Mouse (Mus musculus) liver, embryonic 11.5 days (tissue): ENCODE results near the gene Ppp1cb. TPM values are rescaled to one million over a fixed set of nuclear protein-coding genes. Genes with fewer than 3 reads are reported as not detected.

Source experiments
- ATAC-seq: fragments of 200-750 bp; cut with Nextera tagmentation; replicated peaks from 2 replicates; pipeline ENCODE4 v1.8.0; 2017; ENCODE audit warnings: moderate number of reproducible peaks, mild to moderate bottlenecking, moderate TSS enrichment, moderate library complexity; ENCODE audit not compliant: low FRiP score
- DNase-seq: peaks from one replicate; pipeline ENCODE4 v3.0.0-alpha.2; 2017; ENCODE audit warnings: low spot score
- H3K27ac ChIP-seq: fragments of 300-500 bp; sonication (generic); 2 replicates; pipeline ENCODE4 v1.5.1; 2014; ENCODE audit warnings: mild to moderate bottlenecking, low read depth, low read length, control low read depth
- H3K27me3 ChIP-seq: fragments of 300-500 bp; sonication (generic); replicated peaks from 2 replicates; pipeline ENCODE4 v1.6.1; 2014; ENCODE audit warnings: low read length, mixed read lengths; ENCODE audit not compliant: control insufficient read depth, insufficient read depth
- H3K36me3 ChIP-seq: fragments of 300-500 bp; sonication (generic); 2 replicates; pipeline ENCODE4 v1.6.1; 2014; ENCODE audit warnings: mild to moderate bottlenecking, low read length, moderate library complexity, mixed read lengths; ENCODE audit not compliant: control insufficient read depth, insufficient read depth
- H3K4me1 ChIP-seq: fragments of 300-500 bp; sonication (generic); replicated peaks from 2 replicates; pipeline ENCODE4 v1.6.1; 2014; ENCODE audit warnings: low read length, mixed read lengths; ENCODE audit not compliant: control insufficient read depth, insufficient read depth
- H3K4me2 ChIP-seq: fragments of 300-500 bp; sonication (generic); 2 replicates; pipeline ENCODE4 v1.6.1; 2014; ENCODE audit warnings: mild to moderate bottlenecking, control low read depth, moderate library complexity
- H3K4me3 ChIP-seq: fragments of 300-500 bp; sonication (generic); 2 replicates; pipeline ENCODE4 v1.5.1; 2014; ENCODE audit warnings: low read depth, low read length, control low read depth
- H3K9ac ChIP-seq: fragments of 300-500 bp; sonication (generic); 2 replicates; pipeline ENCODE4 v1.6.1; 2014; ENCODE audit warnings: low read depth, low read length, control low read depth
- H3K9me3 ChIP-seq: fragments of 300-500 bp; sonication (generic); 2 replicates; pipeline ENCODE4 v1.6.1; 2016; ENCODE audit warnings: low read length, inconsistent platforms, mixed read lengths; ENCODE audit not compliant: control insufficient read depth
- WGBS: fragments of 180-500 bp; shearing (Covaris S2); extraction: QIAGEN DNeasy Blood & Tissue Kit; methylation state at CpG from one replicate; pipeline ENCODE4 v1.1.7; 2014; 5-methylcytosine and 5-hydroxymethylcytosine counted together
- polyA plus RNA-seq: library from polyadenylated mRNA; unstranded; fragments of >200 nt; fragmentation: Nextera tagmentation; extraction: Ambion mirVana; gene quantifications from 2 replicates; pipeline ENCODE4 v1.2.1, GENCODE M21; 2014

Gene Ppp1cb
- polyA plus RNA-seq, 1 experiment from 2014 or later: 143 TPM

DNA sequence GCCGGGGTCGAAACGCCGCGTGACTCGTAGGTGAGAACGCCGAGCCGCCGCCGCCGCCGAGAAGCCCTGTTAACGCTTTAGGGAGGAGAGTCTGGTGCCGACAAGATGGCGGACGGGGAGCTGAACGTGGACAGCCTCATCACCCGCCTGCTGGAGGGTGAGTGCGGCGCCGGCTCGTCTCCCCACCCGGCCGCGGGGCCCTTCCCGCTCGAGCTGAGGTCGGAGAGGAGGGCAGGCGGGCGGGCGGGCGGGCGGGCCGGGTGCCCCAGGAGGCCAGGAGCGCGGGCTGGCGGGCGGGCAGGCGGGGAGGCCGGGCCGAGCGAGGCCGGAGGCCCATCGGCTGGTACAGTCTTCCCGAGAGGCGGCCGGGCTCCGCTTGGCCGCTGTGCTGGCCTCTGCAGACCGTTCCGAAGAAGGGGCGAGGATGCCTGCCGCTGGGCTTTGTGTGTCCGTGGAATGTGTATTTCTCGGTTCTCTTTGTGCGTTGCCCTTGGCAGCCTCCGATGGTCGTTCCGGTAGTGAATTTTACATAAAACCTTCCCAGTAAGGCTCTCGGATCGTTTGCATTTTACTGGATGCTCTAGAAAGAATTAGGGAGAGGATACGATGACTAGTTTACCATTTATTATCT, 723 bp downstream of the Ppp1cb start:
- no peaks in the 10 kb centered on the region for H3K27me3 ChIP-seq
- WGBS: under 1% methylated on average over 55 of the region's 63 CpGs
- ATAC-seq (peak; percentile 58), DNase-seq (peak; percentile 88)
- peak overlapping the region; percentile 99 for H3K9ac ChIP-seq
- peaks cover 14% of the 10 kb centered on the region for H3K4me1 ChIP-seq
- peak overlapping the region; percentile 99 for H3K27ac ChIP-seq
- H3K36me3 ChIP-seq: no peaks in the 10 kb centered on the region
- H3K9me3 ChIP-seq: no peaks in the 10 kb centered on the region
- H3K4me3 ChIP-seq: peak overlapping the region; percentile 93
- peak overlapping the region; percentile 72 for H3K4me2 ChIP-seq

GRCm38 (mm10) chr5:32459882-32460751, 1.5 kb downstream of the Ppp1cb start:
- ATAC-seq (no peak), DNase-seq (no peak)
- Histone ChIP-seq H3K4me2 (peak overlapping the region; percentile 72), H3K27me3 (no peaks in the 10 kb centered on the region), H3K9me3 (no peaks in the 10 kb centered on the region), H3K9ac (peak overlapping the region; percentile 99), H3K4me1 (peaks cover 14% of the 10 kb centered on the region), H3K36me3 (no peaks in the 10 kb centered on the region), H3K27ac (peak overlapping the region; percentile 99), H3K4me3 (peak overlapping the region; percentile 93)
- under 1% methylated on average over 19 of the region's 19 CpGs for WGBS

DNA sequence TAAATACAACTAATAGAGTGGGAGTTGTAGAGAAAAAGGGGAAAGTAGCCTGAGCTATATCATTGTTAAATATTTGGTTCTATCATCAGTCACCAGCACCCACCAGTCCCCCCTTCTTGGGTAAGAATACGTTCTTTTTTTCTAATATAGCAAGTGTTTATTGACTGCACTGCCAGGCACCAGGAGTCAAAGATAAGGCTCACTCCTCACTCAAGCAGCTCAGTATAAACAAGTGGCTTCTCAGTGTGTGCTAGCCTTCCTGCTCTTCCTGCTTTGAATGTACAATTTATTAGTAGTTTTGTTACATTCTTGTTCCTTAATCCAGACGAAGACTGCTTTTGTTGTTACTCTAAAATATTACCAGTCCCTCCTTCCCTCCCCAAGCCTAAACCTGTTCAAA, 2.3 kb downstream of the Ppp1cb start:
- ATAC-seq (0 out of 2 replicates have a peak, but pooled peaks have one; percentile 30), DNase-seq (no peak)
- H3K27me3 ChIP-seq: no peaks in the 10 kb centered on the region
- peak overlapping the region; percentile 93 for H3K4me3 ChIP-seq
- peaks cover 14% of the 10 kb centered on the region for H3K4me1 ChIP-seq
- H3K9me3 ChIP-seq: no peaks in the 10 kb centered on the region
- peak overlapping the region; percentile 68 for H3K4me2 ChIP-seq
- no peaks in the 10 kb centered on the region for H3K36me3 ChIP-seq
- WGBS: 14% methylated on average over 2 of the region's 2 CpGs
- 0 out of 2 replicates have a peak overlapping the region, but pooled peaks have one; percentile 9 for H3K27ac ChIP-seq
- peak overlapping the region; percentile 58 for H3K9ac ChIP-seq

DNA sequence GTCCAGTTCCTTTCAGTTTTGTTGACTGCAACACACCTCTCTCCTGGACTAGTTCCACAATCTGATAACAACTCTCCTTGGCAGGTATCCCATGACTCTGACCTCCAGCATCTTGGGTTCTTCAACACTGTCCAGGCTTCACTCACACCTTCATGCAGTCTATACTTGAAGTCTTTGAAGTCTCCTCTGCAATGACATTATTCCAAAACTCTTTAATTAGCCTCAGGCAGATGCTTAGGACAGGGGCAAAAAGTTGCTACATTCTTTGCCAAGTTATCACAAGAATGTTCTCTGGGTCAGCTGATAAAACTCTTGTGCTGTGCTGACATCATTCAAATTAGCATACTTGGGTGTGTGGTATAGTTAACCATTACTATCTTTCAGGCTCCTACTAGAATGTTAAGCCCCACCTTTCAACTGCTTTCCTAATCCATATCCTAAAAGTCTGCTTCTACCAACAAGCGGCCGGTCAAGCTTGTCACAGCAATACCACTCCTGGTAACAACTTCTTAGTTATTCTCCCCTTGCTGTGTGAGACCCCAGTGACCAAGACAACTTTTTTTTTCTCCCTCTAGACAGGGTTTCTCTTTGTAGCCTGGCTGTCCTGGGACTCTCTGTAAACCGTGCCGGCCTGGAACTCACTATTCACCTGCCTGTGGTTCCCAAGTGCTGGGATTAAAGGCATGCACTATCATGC, 13.8 kb downstream of the Ppp1cb start:
- peak; percentile 90 for ATAC-seq
- Histone ChIP-seq H3K36me3 (no peaks in the 10 kb centered on the region), H3K4me3 (no peak overlapping the region), H3K9ac (no peak overlapping the region), H3K27ac (peak overlapping the region; percentile 59), H3K4me2 (peak overlapping the region; percentile 48), H3K27me3 (no peaks in the 10 kb centered on the region), H3K9me3 (no peaks in the 10 kb centered on the region), H3K4me1 (peaks cover 18% of the 10 kb centered on the region)
- 71% methylated on average over 4 of the region's 4 CpGs for WGBS
- no peak for DNase-seq

DNA sequence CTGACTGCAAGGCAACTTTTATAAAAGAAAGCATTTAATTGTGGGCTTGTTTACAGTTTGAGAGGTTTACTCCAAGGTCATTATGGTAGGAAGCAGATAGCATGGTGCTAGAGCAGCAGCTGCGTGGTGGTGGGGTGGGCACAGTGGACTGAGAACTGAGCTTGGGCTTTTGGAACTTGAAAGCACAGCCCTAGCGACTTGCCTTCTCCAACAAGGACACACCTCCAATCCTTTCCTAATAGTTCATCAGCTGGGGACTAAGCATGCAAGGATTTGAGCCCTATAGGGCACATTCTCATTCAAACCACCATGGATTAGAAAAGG, 14.3 kb downstream of the Ppp1cb start:
- DNase-seq (no peak), ATAC-seq (peak; percentile 61)
- 68% methylated on average over 2 of the region's 2 CpGs for WGBS
- H3K9ac ChIP-seq: 0 out of 2 replicates have a peak overlapping the region, but pooled peaks have one; percentile 36
- no peaks in the 10 kb centered on the region for H3K9me3 ChIP-seq
- H3K4me3 ChIP-seq: no peak overlapping the region
- H3K4me2 ChIP-seq: peak overlapping the region; percentile 48
- H3K27ac ChIP-seq: peak overlapping the region; percentile 28; the same call in 1 of the 2 replicates
- no peaks in the 10 kb centered on the region for H3K36me3 ChIP-seq
- H3K27me3 ChIP-seq: no peaks in the 10 kb centered on the region
- H3K4me1 ChIP-seq: peaks cover 16% of the 10 kb centered on the region

GRCm38 (mm10) chr5:32476501-32476900, 17.9 kb downstream of the Ppp1cb start:
- Histone ChIP-seq H3K27ac (no peak overlapping the region), H3K9me3 (no peaks in the 10 kb centered on the region), H3K9ac (no peak overlapping the region), H3K27me3 (no peaks in the 10 kb centered on the region), H3K36me3 (peaks cover 11% of the 10 kb centered on the region), H3K4me1 (peaks cover 11% of the 10 kb centered on the region), H3K4me3 (no peak overlapping the region), H3K4me2 (no peak overlapping the region)
- ATAC-seq: no peak
- DNase-seq: no peak

DNA sequence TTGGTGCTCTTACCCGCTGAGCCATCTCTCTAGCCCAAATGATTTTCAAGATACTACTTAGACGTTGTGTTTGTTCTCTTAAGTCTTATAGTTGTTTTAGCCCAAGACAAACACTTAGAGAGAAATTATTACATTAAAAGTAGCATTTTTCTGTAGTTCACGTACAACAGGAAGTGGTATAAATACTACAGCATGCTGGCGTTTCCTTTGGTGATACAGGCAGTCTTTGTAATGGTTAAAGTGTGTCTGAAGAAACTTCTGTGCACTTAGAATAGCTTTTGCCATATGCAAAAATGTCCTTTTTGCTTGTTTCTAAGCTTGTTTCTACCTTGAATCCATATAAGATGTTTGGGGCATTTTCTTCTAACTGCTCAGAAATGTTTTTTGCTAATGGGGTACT, 20.3 kb downstream of the Ppp1cb start:
- DNase-seq: no peak
- H3K9ac ChIP-seq: no peak overlapping the region
- no peaks in the 10 kb centered on the region for H3K9me3 ChIP-seq
- H3K36me3 ChIP-seq: peaks cover 14% of the 10 kb centered on the region
- no peaks in the 10 kb centered on the region for H3K4me1 ChIP-seq
- H3K4me2 ChIP-seq: no peak overlapping the region
- H3K27me3 ChIP-seq: no peaks in the 10 kb centered on the region
- 89% methylated on average over 4 of the region's 4 CpGs for WGBS
- no peak for ATAC-seq
- H3K27ac ChIP-seq: no peak overlapping the region
- no peak overlapping the region for H3K4me3 ChIP-seq

- WGBS: 94% methylated on average over 3 of the region's 3 CpGs
- Histone ChIP-seq H3K36me3 (peaks cover 48% of the 10 kb centered on the region), H3K4me3 (no peak overlapping the region), H3K9ac (no peak overlapping the region), H3K4me2 (no peak overlapping the region), H3K9me3 (no peaks in the 10 kb centered on the region), H3K4me1 (no peaks in the 10 kb centered on the region), H3K27ac (no peak overlapping the region), H3K27me3 (no peaks in the 10 kb centered on the region)
- ATAC-seq (no peak), DNase-seq (no peak)
Observed at GRCm38 (mm10) chr5:32485430-32485829, 26.8 kb downstream of the Ppp1cb start.
